31 mouse cellular contexts compared by ENCODE assay signal in the genomic region with DNA sequence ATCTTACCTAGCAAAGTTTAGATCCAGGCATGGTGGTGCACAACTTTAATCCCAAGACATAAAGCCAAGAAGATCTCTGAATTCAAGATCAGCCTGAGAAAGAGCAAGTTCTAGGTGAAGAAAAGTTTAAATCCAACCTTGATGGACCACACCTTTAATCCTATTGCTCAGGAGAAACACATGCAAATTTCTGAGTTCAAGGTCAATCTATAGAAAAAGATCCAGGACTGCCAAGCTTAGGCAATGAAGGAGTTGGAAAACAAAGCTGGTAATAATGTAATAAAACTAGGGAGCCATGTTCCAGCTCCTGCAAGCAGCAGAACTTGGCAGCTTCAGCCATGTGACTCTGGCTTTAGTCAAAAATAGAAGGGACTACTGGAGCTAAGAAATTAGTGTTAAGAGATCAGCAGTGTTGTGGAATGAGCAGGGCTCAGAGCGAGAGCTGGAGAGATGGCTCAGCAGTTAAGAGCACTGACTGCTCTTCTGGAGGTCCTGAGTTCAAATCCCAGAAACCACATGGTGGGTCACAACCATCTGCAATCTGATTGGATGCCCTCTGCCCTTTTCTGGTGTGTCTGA. TPM values are rescaled to one million over a fixed set of nuclear protein-coding genes. Genes with fewer than 3 reads are reported as not detected.
A peak's percentile ranks its signal among the peaks of the same experiment; 100 is the strongest.
DNase-seq lines count a peak whose midpoint lies in the region; ATAC-seq lines count a peak whose summit lies in the region.
"Had no signal": no experiment of that assay in that cellular context is flagged by ENCODE, and none has a peak within 500 bp of the region (broad histone marks: within the 10 kb centered on the region; RNA-seq: fewer than 3 reads in every experiment).

No protein-coding gene starts in this region.

- DNase-seq in heart, adult 18-20 months: peak; percentile 49 to 53
- no peak for DNase-seq in heart, postnatal 25 days (ENCODE audit: low spot score)
- no peak for DNase-seq in heart, postnatal 36 days
- DNase-seq in brain, adult 2 months (ENCODE audit: low read depth, low spot score): peak; percentile 40
- DNase-seq in limb, embryonic 10.5 days (ENCODE audit: low spot score): no peak
- no peak for DNase-seq in layer of hippocampus, postnatal 14 days (ENCODE audit: low spot score in 2 of 2)
- DNase-seq: adrenal gland, postnatal 25 days; cerebellum, adult 18-20 months; cerebellum, postnatal 10 days; forebrain, postnatal 0 days; kidney, adult 11 months; kidney, postnatal 14 days; layer of hippocampus, adult 9-11 months; retina, postnatal 1 day; right cerebral cortex, postnatal 14 days; spleen, adult 18-20 months; thymus, postnatal 25 days had no signal

- H3K9ac ChIP-seq in heart, embryonic 14.5 days (ENCODE audit: low read length): no peak overlapping the region
- H3K9ac ChIP-seq: embryonic facial prominence, embryonic 15.5 days; forebrain, embryonic 12.5 days; forebrain, postnatal 0 days; hindbrain, embryonic 15.5 days; limb, embryonic 12.5 days; liver, embryonic 15.5 days; lung, embryonic 15.5 days; midbrain, embryonic 15.5 days; neural tube, embryonic 15.5 days had no signal

- peaks cover 54% of the 10 kb centered on the region for H3K36me3 ChIP-seq in heart, embryonic 14.5 days (ENCODE audit: control insufficient read depth, insufficient read depth, low read length)
- H3K36me3 ChIP-seq in limb, embryonic 10.5 days: peaks cover 66% of the 10 kb centered on the region

- no peak for ATAC-seq in heart, embryonic 14.5 days (ENCODE audit: insufficient number of reproducible peaks, insufficient read depth, low FRiP score, low read depth)
- ATAC-seq: CD4-positive, CD25-positive, alpha-beta regulatory T cell, adult 4 months; forebrain, postnatal 0 days; inflammation-experienced regulatory T-cells, adult 6 months; midbrain, embryonic 15.5 days had no signal

- peaks cover 4 to 8% of the 10 kb centered on the region in 2 experiments for H3K4me1 ChIP-seq in heart, embryonic 14.5 days (ENCODE audit: control insufficient read depth in 2 of 2, insufficient read depth in 2 of 2, low read length in 2 of 2)
- H3K4me1 ChIP-seq in limb, embryonic 10.5 days: no peaks in the 10 kb centered on the region
- H3K4me1 ChIP-seq: embryonic facial prominence, embryonic 10.5 days; embryonic facial prominence, embryonic 15.5 days; forebrain, embryonic 12.5 days; hindbrain, embryonic 10.5 days; hindbrain, embryonic 15.5 days; limb, embryonic 12.5 days; liver, embryonic 15.5 days; lung, embryonic 15.5 days; midbrain, embryonic 10.5 days; midbrain, embryonic 15.5 days; neural tube, embryonic 15.5 days had no signal

- H3K9me3 ChIP-seq in heart, embryonic 14.5 days (ENCODE audit: control insufficient read depth, low read length): no peaks in the 10 kb centered on the region
- no peaks in the 10 kb centered on the region for H3K9me3 ChIP-seq in limb, embryonic 10.5 days (replicated peaks)
- H3K9me3 ChIP-seq: embryonic facial prominence, embryonic 10.5 days; embryonic facial prominence, embryonic 15.5 days; forebrain, embryonic 12.5 days; hindbrain, embryonic 10.5 days; hindbrain, embryonic 15.5 days; limb, embryonic 12.5 days; liver, embryonic 15.5 days; lung, embryonic 15.5 days; midbrain, embryonic 10.5 days; midbrain, embryonic 15.5 days; neural tube, embryonic 15.5 days had no signal

- no peaks in the 10 kb centered on the region for H3K27me3 ChIP-seq in heart, embryonic 14.5 days (ENCODE audit: control insufficient read depth, insufficient read depth, low read length)
- no peaks in the 10 kb centered on the region for H3K27me3 ChIP-seq in limb, embryonic 10.5 days (ENCODE audit: low read depth, poor library complexity, severe bottlenecking)
- H3K27me3 ChIP-seq: embryonic facial prominence, embryonic 15.5 days; forebrain, embryonic 12.5 days; hindbrain, embryonic 15.5 days; limb, embryonic 12.5 days; liver, embryonic 15.5 days; lung, embryonic 15.5 days; midbrain, embryonic 15.5 days; neural tube, embryonic 15.5 days had no signal

- peak overlapping the region; percentile 24 to 62; a peak in 3 of 4 replicates for H3K27ac ChIP-seq in heart, embryonic 14.5 days (replicated peaks in 1 of 2; ENCODE audit: control insufficient read depth in 1 of 2, insufficient read depth in 1 of 2, low read depth in 2 of 2, low read length in 2 of 2)
- H3K27ac ChIP-seq in limb, embryonic 10.5 days: no peak overlapping the region
- H3K27ac ChIP-seq: embryonic facial prominence, embryonic 10.5 days; embryonic facial prominence, embryonic 15.5 days; forebrain, embryonic 12.5 days; hindbrain, embryonic 10.5 days; hindbrain, embryonic 15.5 days; limb, embryonic 12.5 days; liver, embryonic 15.5 days; lung, embryonic 15.5 days; midbrain, embryonic 10.5 days; midbrain, embryonic 15.5 days; neural tube, embryonic 15.5 days had no signal

- H3K4me3 ChIP-seq in heart, embryonic 14.5 days (ENCODE audit: control insufficient read depth in 1 of 2, insufficient read depth in 1 of 2, low read depth in 1 of 2, low read length in 2 of 2): no peak overlapping the region
- H3K4me3 ChIP-seq in limb, embryonic 10.5 days: no peak overlapping the region
- H3K4me3 ChIP-seq: embryonic facial prominence, embryonic 10.5 days; embryonic facial prominence, embryonic 15.5 days; forebrain, embryonic 12.5 days; hindbrain, embryonic 10.5 days; hindbrain, embryonic 15.5 days; limb, embryonic 12.5 days; liver, embryonic 15.5 days; lung, embryonic 15.5 days; midbrain, embryonic 10.5 days; midbrain, embryonic 15.5 days; neural tube, embryonic 15.5 days had no signal

- 37% methylated on average over 1 of the region's 1 CpGs for WGBS in heart, embryonic 14.5 days
- 94% methylated on average over 1 of the region's 1 CpGs for WGBS in limb, embryonic 10.5 days

- intact Hi-C loops in heart, postnatal 25 days (cut with DNase I): no loop called here
- intact Hi-C loops in heart, postnatal 36 days (cut with DNase I): no loop called here

- no peak overlapping the region for H3K4me2 ChIP-seq in heart, embryonic 14.5 days (ENCODE audit: low read length)
- H3K4me2 ChIP-seq: embryonic facial prominence, embryonic 15.5 days; forebrain, embryonic 12.5 days; hindbrain, embryonic 15.5 days; limb, embryonic 12.5 days; liver, embryonic 15.5 days; lung, embryonic 15.5 days; midbrain, embryonic 15.5 days; neural tube, embryonic 15.5 days had no signal

RNA-seq across cellular contexts. Expression of gene Smim7, which starts 9.7 kb away (rescaled TPM):
- total RNA-seq in heart, adult 18-20 months (2021): 100 to 1,000 TPM; 118 to 130 TPM
- total RNA-seq in heart, postnatal 25 days (2021): 100 to 1,000 TPM; 125 to 134 TPM
- 122 and 126 TPM in 2 replicates for polyA plus RNA-seq in heart, embryonic 14.5 days (2014; fragmentation: Nextera tagmentation; extraction: Ambion mirVana)
- total RNA-seq in heart, postnatal 36 days (2021): 100 to 1,000 TPM; 129 to 135 TPM
- polyA plus RNA-seq in limb, embryonic 10.5 days (2016; fragmentation: Nextera tagmentation; extraction: Ambion mirVana): 92.4 and 97.4 TPM in 2 replicates
- 100 to 1,000 TPM; 112 to 118 TPM for total RNA-seq in layer of hippocampus, postnatal 14 days (2021)

RNA-seq across cellular contexts. Expression of gene Tmem38a, which starts 10.7 kb away (rescaled TPM):
- 100 to 1,000 TPM; 474 to 492 TPM for total RNA-seq in heart, adult 18-20 months (2021)
- 100 to 1,000 TPM; 453 to 459 TPM for total RNA-seq in heart, postnatal 25 days (2021)
- polyA plus RNA-seq in heart, embryonic 14.5 days (2014; fragmentation: Nextera tagmentation; extraction: Ambion mirVana): 97.0 and 98.3 TPM in 2 replicates
- total RNA-seq in heart, postnatal 36 days (2021): 100 to 1,000 TPM; 447 to 482 TPM
- polyA plus RNA-seq in limb, embryonic 10.5 days (2016; fragmentation: Nextera tagmentation; extraction: Ambion mirVana): 7.3 and 9.6 TPM in 2 replicates
- 100 to 1,000 TPM; 117 to 128 TPM for total RNA-seq in layer of hippocampus, postnatal 14 days (2021)

RNA-seq across cellular contexts. Expression of gene Med26, which starts 13.1 kb away (rescaled TPM):
- 1 to 10 TPM; 7.3 to 9.8 TPM for total RNA-seq in heart, adult 18-20 months (2021)
- 1 to 10 TPM; 7.7 to 9.1 TPM for total RNA-seq in heart, postnatal 25 days (2021)
- 7.3 and 7.8 TPM in 2 replicates for polyA plus RNA-seq in heart, embryonic 14.5 days (2014; fragmentation: Nextera tagmentation; extraction: Ambion mirVana)
- 1 to 10 TPM; 7.6 to 7.9 TPM for total RNA-seq in heart, postnatal 36 days (2021)
- 21.5 and 22.5 TPM in 2 replicates for polyA plus RNA-seq in limb, embryonic 10.5 days (2016; fragmentation: Nextera tagmentation; extraction: Ambion mirVana)
- 1 to 10 TPM; 9.5 TPM for total RNA-seq in layer of hippocampus, postnatal 14 days (2021)

Comparison
In these comparisons a context has a peak if more than half of its experiments do, and no peak if none do; other contexts are left out.
1. DNase-seq: peak in heart, adult 18-20 months (2 of 2) and brain, adult 2 months (single experiment); none in heart, postnatal 25 days (single experiment), heart, postnatal 36 days (0 of 2), limb, embryonic 10.5 days (single experiment) and layer of hippocampus, postnatal 14 days (0 of 2).